Mouse (Mus musculus): ENCODE measurements around the gene Prrx1. TPM values are rescaled to one million over a fixed set of nuclear protein-coding genes. Genes with fewer than 3 reads are reported as not detected.

Gene Prrx1
- polyA plus RNA-seq, 1 experiment from 2014 or later = 5.7 TPM

Other genes starting within 250 kb of the Prrx1 start
- gene Mroh9, start 228.0 kb downstream of the Prrx1 start, polyA plus RNA-seq (2015; fragmentation: Nextera tagmentation; extraction: Ambion mirVana) = not detected in 2 replicates
- gene Gorab, start 90.0 kb upstream of the Prrx1 start, polyA plus RNA-seq (2015; fragmentation: Nextera tagmentation; extraction: Ambion mirVana) = 15.9 and 16.6 TPM in 2 replicates